Mouse (Mus musculus): ENCODE results near the gene Bcl7a. TPM values are rescaled to one million over a fixed set of nuclear protein-coding genes. Genes with fewer than 3 reads are reported as not detected.

Gene Bcl7a
- polyA plus RNA-seq, 1 experiment: 47.9 TPM

DNA sequence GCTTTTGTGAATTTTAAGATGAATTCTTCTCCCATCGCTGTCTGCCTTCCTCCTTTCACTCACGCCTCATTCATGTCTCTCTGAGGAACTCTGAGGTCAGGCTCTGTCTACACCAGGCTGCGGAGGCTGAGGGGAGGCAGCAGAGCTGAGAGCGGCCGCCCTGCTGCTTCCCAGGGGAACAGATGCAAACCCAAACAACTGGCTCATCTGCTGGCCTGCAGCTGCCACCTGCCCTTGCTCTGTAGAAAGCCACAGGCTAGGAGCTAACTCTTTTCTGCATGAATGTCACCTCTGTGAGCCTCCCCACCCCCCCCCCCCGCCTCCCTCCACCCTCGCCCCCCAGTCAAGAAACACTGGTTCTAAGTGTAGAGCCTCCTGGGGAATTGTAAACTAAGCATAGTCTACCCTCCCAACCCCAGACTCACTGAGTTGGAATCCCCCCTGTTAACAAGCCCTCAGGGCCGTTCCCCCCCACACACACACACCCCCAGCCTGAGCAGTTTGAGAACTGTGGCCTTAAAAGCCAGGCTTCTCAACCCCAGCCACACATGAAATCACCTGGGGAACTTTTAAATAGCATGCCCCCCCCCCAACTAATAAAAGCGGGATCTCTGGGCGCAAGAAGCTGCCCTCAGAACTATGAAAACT, 28.3 kb upstream of the Bcl7a start:
- no peak for TF ChIP-seq GATA1 (IDR thresholded peaks at IDR 0.05; ENCODE audit: low read length)

DNA sequence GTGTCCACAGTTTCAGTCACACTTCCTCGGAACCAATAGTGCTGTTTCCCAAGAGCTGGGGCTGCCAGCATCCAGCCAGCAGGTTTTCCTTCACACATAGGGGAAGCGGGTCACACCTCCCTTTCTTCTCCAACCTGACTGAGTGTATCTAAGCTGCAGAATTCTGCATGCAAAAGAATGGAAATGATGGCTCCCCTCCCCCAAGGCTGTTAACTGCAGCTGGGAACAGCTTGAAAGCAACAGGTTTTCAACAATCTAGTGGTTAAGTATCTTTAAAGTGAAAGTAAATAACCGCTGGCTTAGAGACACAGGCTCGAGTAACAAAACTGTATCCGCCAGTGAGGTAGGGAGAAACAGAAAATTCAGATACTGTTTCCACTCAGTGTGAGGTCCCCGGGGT, 25.6 kb upstream of the Bcl7a start:
- TF ChIP-seq GATA1 (IDR thresholded peaks at IDR 0.05; ENCODE audit: low read length): no peak

- no peak for TF ChIP-seq GATA1 (IDR thresholded peaks at IDR 0.05; ENCODE audit: low read length)
Observed at GRCm38 (mm10) chr5:123320136-123320535, 23.5 kb upstream of the Bcl7a start.

DNA sequence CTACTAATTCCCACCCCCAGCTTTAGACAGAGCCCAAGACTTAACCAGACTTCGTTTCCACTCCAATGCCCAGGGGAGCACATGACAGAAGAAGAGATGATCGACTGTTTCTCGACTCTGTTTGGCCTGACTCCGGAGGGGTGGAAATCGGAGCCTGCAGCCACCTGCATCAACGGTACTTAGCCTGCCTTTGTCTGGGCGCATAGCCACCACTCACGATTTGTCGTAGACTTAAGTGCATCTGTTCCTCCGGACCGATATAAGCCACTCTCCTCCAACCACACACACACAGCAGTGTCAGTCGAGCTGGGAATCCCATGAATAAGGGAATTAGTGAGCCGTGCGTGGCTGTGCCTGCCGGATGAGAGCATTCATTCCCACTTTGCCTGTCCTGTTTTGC, 19.4 kb upstream of the Bcl7a start:
- TF ChIP-seq GATA1 (IDR thresholded peaks at IDR 0.05; ENCODE audit: low read length): no peak

DNA sequence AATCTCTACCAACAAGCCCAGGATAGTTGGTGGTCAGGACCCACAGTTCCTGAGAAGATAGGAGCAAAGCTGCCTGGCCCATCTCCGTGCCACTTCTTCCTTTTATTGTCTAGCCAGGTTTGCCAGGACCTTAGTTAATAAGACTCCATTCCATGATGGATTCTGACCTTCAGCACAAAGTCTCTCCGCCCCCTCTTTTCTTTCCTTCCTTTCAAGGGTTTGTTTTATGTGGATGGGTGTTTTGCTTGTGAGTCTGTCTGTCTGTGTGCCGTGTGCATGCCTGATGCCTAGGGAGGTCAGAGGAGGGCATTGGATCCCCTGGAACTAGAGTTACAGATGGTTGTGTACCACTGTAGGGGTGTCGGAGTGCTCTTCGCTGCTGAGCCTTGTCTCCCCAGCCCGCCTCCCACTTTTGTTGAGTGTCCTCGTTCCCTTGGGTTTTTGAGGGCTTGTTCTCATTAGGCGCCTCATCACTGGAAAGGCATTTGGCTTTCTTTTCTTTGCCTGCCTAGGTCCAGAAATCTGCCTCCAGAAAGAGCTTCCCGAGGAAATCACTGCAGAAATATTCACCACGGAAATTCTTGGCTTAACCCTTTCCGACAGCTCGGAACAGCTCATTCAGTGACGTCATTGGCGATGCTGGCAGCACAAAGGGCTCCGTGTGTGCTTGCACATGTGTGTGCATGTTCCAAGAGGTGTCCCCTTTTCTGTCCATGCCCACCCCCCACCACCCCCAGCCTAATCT, 17.5 kb upstream of the Bcl7a start:
- no peak for TF ChIP-seq GATA1 (IDR thresholded peaks at IDR 0.05; ENCODE audit: low read length)

DNA sequence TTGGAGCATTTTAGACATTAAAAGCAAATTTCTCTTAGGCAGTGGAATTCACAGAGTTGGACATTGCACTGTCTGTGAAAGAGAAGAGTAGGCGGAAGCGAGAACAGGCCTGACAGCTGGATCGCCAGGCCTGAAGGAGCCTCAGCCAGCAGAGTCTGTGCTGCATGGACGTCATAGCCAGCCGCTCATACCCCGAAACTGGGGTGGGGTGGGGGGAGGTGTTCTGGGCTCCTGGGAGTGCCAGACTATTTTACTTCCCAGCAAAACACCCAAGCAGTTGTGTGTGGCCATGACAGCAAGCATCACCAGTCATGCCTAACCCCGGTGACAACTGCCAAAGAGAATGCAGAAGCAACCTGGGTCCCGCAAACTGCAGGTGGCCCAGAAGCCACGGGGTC, 16.9 kb upstream of the Bcl7a start:
- TF ChIP-seq GATA1 (IDR thresholded peaks at IDR 0.05; ENCODE audit: low read length): no peak

GRCm38 (mm10) chr5:123327686-123328085, 15.9 kb upstream of the Bcl7a start:
- no peak for TF ChIP-seq GATA1 (IDR thresholded peaks at IDR 0.05; ENCODE audit: low read length)

- no peak for TF ChIP-seq GATA1 (IDR thresholded peaks at IDR 0.05; ENCODE audit: low read length)
Observed at GRCm38 (mm10) chr5:123333566-123333965, 10.1 kb upstream of the Bcl7a start.

DNA sequence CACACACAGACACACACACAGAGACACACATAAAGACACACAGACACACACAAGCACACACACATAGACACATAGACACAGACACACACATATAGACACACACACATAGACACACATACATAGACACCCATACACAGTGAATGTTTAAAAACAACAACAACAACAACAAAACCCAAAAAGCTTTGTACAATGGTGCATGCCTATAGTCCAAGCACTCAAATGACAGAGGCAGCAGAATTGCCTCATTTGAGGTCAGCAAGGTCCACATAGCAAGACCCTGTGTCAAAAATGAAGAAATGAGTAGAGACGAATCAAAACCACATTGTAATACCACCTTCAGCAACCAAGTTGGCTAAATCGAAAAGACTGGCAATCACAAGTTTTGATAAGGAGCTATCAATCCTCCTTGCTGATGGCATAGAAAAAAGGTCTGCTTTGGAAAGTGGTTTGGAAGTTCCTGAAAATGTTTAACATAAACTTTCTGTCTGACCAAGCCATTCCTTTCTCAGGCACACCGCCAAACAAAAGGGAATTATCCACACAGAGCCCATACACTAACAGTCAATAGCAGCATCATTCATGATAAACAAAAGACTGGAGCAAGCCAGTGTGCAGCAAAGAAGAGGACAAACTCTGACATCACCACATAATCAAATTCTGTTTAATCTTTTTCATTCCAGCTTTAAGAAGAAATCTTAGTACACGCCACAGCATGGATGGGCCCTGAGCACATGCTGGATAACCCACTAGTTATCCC, 7.3 kb upstream of the Bcl7a start:
- TF ChIP-seq GATA1 (IDR thresholded peaks at IDR 0.05; ENCODE audit: low read length): no peak

DNA sequence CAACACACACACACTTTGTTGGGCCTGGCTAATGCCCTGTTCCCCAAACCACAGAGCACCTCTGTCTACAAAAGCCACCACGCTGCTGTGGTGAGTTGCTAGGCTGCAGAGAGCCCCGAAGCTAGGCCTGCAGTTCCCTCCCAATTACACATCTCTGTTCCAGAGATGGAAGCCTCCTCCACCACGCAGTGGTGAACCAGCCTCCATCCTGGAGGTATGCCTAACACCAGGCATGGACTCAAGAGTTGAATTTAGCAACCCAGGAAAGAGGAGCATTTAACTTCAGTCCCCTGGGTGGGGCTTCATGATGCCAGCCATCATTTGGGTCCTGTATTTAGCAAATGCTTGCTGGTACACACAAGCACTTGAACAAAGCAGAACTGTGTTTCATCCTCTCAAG, 5.2 kb upstream of the Bcl7a start:
- TF ChIP-seq GATA1 (IDR thresholded peaks at IDR 0.05; ENCODE audit: low read length): no peak

DNA sequence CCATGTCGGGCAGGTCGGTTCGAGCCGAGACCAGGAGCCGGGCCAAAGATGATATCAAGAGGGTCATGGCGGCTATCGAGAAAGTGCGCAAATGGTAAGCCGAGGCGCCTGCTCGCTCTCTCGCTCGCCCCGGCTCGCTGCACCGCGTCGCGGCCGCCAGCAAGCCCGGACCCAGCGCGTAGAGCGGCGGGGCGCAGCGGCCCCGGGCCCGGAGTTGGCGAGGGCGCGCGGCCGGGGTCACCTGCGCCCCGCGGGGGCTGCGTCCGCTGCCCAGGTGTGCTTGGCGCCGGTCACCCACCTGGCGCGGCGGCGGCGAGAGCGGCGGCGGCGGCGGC, 961 bp downstream of the Bcl7a start:
- TF ChIP-seq GATA1 (IDR thresholded peaks at IDR 0.05; ENCODE audit: low read length): no peak

- TF ChIP-seq GATA1 (IDR thresholded peaks at IDR 0.05; ENCODE audit: low read length): no peak
Observed at GRCm38 (mm10) chr5:123344963-123345852, 1.6 kb downstream of the Bcl7a start.

DNA sequence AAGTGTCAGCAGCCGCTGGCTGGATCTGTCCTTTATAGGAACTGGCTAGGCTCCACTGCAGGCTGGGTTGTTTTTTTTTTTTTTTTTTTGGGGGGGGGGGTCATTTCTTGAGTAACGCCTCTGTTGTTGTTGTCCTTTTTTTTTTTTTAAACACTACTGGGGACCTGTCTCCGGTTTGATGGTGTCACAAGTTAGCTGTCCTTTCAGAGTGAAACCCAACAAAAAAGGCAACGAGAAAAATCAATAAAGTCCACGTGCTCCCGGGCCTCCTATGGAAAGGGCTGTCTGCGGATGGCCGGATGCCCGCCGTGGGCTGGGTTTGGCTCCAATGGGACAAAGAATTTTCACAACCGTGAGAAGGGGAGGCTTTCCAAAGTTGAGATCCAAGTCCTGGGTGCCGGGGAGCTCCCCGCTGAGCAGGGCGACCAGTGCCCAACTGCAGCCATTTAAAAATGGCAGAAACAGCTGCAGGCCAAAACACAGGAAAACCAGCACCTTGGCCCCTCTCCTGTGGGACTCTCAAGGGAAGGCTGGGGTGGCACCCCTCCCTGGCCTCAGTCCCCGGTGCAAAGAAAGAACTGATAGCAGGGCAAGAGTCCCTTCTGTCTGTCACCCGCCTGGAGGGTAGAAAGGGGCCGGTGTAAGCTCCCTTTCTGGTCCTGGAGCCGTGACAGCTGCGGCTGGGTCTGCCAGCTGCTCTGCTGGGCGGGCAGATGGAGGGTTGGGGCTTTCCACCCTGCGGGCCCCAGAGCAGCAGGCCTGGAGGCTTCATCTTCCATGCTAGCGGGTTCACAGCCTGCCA, 2.4 kb downstream of the Bcl7a start:
- TF ChIP-seq GATA1 (IDR thresholded peaks at IDR 0.05; ENCODE audit: low read length): no peak

DNA sequence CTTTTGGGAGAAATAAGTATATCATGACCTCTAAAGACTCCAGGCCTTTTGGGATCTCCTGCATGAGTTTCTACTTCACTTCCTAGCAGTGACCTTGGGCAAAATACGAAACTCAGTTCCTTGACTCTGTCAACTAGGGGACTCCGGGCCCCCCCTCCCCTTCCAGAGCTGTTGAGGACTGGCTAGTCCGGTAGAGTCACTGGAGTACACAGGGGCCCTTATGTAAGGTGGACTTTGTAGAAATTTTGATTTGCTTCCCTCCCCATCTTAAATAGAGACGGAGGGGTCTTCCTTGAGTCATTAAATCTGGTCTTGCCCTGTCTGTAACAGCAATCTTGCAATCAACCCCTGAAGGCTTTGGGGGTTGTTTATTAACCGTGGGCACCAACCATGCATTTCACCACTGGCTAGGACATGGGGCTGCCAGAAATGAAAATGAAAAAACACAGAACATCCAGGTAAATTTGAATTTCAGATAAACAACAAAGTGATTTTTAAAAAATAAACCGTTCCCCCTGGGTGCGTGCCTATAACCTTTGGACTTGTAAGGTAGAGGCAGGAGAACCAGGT, 3.2 kb downstream of the Bcl7a start:
- TF ChIP-seq GATA1 (IDR thresholded peaks at IDR 0.05; ENCODE audit: low read length): no peak
